Mouse (Mus musculus): ENCODE measurements around the gene Cnr2.

DNA sequence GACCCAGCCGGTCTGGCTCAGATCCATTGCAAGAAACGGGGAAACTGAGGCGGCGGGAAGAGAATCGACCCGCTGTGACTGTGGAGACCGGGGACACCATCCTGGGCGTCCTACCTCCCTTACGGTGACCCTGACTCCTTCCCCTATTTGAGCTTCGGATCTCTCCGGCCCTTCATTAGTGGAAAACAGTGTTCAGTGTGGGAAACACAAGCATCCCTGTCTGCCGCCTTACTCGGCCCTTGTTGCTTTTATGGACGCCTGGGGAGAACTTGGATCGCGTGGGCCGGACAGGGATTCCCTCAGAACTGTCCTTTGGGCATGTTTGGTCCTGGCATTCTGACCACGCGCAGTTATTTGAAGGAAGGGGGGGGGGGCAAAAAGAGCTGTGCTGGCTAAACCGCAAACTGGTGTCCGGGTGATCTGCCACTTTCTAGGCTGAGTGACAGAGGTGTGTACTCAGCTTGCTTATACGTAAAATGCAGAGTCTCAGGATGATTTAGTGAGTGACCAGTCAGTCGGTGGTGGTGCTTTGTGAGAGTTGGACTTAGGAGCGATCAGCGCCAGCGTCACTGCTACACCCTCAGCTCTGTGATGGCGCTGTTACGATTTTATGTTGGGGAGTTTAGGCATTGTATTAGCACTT is 51.6 kb downstream of the Cnr2 start:
- TF ChIP-seq CTCF (IDR thresholded peaks at IDR 0.05; ENCODE audit: low read depth, low read length) (no peak), POLR2A (IDR thresholded peaks at IDR 0.05; ENCODE audit: extremely low read depth, insufficient read depth, low read length) (no peak)

Measured in liver, adult 2 months (tissue).